Mouse (Mus musculus) gastrocnemius, postnatal 4 days (tissue): ENCODE results near the gene Tmprss9. TPM values are rescaled to one million over a fixed set of nuclear protein-coding genes. Genes with fewer than 3 reads are reported as not detected.

Experiments used
- DNase-seq, 2 experiments: peaks; one replicate each; pipeline ENCODE4 v3.0.0; 2021 to 2022; ENCODE audit warnings: low spot score in 2 of 2, mixed read lengths in 2 of 2
- total RNA-seq, 2 experiments: library from RNA; stranded (reverse); gene quantifications; 2 replicates each; pipeline ENCODE4 v1.2.3; 2021

Tmprss9 gene
- total RNA-seq, 2 experiments from 2014 or later = 0.10 TPM; not detected in 1

DNA sequence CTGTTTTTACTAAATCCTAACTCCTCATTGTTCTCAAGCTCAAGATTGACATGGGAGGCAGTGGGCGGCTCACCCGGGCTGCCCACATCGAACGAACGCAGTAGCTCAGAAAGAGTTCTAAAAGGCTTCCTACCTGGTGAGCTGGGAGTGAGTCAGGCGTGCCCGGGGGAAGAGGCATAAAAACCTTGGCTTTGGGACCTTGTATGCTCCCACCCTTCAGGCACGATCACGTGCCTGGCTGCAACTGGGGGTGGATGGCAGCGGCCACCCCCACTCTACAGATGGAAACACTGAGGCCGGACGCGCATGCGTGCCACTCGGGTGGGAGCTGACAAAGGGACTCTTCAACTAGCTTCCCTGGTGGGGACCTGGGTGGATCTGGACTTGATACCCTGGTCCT, 29.3 kb upstream of the Tmprss9 start:
- no peak for DNase-seq

DNA sequence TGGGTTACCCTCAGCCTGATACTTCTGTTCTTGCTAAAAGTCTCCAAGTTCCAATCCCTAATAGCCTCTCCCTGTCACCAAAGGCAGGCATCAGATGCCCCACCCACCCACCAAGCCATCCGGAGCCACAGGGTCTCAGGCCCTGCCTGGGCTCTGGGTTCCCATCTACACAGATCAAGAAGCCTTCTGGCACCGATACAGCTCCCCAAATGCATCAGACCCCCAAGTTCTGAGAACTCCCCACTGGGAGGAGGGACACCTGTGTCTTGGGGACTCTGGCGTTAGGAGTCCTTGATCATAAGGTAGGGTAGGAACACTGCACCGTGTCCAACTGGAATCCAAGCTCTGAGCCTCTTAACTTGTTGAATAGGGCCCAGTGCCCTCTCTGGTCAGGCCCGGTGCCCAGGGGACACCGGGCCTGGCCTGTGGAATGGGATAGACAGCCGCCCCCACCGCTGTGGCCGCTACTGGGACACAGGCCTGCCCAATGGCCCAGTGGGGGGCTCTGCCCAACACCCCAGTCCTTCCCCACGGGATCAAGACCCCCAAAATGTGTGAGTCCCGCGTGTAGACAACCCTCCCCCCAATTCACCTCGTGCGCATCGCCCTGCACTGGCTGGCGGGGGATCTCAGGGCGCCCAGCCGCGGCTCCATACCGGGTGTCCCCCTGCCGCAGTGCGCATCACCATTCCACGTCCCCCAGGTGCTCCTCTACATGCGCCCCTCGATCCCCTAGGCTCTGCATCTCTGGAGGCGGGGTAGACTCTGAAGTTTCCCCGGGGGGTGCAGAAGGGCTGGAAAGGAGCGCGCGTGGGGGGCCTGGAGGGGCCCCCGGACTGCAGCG, 28.3 kb upstream of the Tmprss9 start:
- DNase-seq = no peak

DNA sequence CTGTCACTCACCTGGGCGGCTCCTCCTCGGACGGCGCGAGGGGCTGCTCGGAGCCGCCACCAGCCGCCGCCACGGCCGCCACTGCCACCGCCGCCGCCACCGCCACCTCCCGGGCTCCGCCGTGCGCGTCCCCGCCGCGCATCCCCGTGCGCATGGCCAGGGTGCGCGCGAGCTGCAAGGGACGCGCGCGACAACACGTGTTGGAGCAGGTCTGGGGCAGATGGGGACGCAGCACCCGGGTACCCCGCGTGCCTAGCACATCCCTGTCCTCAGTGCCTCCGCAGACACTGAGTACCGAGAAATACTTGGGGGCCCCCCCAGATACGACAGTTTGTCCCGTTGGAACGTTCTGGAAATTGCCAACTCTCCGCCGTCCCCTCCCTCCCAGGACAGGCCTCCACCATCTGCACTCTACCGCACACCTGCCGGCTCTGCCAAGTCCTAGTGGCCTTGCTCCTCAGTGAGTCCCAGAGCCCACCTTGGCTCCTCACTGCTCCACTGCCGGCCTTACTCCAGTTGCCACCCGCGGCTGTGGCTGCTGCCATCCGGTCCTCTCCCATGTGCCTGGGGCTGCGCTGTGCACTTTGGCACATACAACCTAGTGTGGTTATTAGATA, 27.6 kb upstream of the Tmprss9 start, which contains the start of gene Lingo3:
Gene Lingo3, minus strand, starts transcription at position 109 of the 617 bp plus-strand sequence.
- DNase-seq = no peak

DNA sequence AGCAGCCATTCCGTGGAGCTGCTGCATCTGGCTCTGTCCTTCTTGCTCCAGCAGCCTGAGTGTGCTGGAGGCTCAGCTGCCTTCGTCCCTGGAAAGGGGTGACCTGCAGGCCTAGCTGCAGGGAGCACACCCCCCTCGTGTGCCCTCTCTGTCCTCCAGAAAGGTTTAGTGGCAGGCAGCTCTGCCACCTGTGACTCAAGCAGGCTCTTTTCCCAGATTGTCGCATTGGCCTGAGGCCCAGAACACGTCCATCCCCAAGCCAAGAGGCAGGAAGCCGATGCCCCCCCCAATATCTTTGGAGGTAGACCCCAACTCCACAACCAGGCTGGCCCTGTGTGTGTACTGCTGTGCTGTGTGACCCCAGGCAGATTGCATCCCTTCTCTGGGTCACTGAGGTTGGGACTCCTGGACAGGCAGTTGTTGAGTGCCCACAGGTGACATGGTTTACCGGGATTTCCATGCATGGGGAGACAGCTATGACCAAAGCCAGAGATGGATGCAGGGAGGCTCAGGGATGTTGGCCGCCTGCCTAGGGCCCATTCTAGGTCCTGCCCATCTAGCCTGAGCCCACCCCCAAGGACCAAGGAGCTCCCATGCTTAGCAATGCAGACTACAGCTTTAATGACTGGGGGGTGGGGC, 26.5 kb upstream of the Tmprss9 start:
- no peak for DNase-seq

DNA sequence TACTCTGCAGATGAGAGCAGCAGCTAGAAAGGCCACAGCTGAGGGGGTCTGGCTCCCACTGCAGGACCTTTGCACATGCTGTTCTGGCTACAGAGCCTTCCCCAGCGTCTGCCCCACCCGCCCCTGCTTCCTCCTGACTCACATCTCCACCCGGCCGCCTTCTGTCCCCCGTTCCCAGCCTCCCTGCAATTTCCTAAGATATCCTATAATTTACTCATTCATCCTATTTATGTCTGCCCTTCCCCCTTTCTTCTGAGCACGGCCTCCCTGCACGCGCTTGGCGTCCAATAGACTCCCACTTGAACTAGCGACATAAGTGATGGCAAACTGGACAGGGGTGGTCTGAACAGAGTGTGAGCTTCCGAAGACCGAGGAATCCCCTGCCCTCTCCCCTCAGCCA, 25.9 kb upstream of the Tmprss9 start:
- no peak for DNase-seq

DNA sequence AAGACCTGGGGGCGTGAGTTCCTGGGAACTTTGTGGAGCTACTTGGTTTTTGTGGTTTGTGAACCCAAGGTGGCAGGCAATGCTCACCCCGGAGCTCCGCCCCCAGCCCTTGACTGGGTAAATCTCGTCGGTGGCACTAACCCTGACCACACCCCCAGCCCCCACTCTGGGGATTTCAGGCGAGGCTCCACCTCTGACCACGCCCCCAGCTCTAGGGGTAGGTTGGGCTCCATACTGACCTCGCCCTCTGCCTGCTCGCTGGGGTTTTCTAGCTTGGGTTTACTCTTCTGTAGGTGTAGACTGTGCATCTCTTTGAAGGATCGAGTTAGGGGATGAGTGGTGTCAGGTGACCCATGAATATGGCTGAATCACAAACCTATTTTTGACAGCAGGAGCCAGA, 23.1 kb upstream of the Tmprss9 start:
- DNase-seq = peak in 1 of 2 experiments; percentile 40

DNA sequence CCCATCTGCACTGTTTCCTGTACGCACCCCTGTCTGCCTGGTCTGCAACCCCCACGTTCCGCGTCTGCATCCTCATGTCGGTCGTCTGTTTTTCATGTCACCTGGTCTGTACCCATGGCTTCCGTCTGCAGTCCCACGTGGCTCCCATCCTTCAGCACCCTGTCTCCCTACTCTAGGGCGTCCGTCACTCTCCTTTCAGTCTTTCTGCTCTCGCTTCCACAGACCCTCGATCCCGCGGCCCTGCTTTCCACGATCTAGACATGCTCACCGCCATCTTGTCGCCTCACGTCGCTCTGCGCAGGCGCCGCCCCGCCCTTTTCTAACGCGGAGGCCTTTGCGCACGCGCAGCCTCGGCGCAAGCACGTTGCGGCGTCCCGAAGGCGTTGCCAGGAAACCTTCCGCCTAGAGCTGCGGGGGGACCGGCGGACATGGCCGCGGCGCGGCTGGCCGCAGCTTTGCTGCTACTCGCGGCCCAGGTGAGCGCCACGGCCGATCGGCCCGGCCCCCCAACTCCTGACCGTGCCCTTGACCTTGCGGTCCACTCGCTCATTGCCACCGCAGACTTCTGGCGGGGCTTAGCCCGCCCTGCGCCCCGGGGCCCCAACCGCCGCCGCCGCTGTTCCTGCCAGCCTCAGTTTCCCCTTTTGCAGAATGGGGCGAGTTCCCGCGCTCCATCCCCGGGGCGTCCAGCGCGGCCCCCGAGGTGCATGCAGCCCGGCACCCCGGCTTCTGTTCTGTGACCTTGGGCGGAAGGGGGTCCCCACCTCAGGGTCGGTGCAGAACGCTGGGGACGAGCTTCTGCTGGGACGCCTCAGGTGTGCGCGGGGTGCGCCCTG, 16.5 kb upstream of the Tmprss9 start, which contains the start of the genes Lsm7 and Sppl2b:
Gene Lsm7, minus strand, starts transcription at position 297 of the 836 bp plus-strand sequence.
Gene Sppl2b, plus strand, starts transcription at position 363 of the 836 bp plus-strand sequence.
- peak; percentile 98 to 99 for DNase-seq

DNA sequence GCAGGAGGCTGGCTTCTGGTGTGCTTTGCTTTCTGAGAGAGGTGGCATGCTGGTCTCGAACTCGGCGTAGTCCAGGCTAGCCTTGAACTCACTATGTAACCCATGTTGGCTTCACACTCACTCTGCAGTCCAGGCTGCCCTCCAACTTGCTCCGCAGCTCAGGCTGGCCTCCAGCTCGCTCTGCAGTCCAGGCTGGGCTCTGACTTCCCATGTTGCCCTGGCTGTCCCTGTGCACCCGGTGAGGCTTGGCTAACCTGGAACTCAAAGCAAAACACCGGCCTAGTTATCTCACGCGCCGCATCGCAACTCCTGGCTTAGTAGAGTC, 15.9 kb upstream of the Tmprss9 start:
- no peak for DNase-seq

DNA sequence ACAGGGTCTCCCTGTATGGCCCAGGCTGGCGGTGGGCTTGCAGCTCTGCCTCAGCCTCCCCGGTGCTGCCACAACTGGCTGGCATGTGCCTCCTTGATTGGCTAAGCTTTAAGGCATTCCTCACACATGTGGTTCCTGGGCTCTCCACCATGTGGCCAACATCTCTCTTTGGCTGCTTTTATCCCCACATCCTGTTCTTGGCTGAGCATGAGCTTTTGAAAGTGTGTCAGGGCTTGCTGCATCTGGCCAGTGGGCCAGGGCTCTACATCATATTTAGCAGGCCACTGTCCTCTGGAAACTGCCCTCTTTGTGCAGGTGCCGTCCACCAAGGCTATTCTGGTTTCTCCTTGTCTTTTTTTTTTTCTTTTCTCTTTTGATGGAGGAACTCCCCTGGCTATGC, 15.4 kb upstream of the Tmprss9 start:
- no peak for DNase-seq

DNA sequence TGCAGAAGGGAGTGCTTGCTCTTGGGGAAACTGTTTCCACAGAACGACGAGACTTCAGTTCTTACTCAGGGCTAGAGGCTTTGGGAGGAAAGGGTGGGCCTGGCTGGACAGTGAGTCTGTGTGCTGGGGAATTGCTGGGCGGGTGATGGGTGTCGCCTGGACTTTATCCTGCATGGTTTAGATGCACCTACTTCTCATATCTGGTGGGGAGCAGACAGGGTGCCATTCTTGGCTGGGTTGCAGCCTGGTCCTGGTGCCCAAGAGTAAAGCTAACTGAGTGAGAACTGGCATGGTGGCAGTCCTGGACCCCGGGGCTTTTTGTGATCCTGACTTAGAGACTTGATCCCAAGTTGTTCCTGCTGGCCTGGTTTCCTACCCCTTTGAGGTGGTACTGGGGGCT, 14.7 kb upstream of the Tmprss9 start:
- no peak for DNase-seq

DNA sequence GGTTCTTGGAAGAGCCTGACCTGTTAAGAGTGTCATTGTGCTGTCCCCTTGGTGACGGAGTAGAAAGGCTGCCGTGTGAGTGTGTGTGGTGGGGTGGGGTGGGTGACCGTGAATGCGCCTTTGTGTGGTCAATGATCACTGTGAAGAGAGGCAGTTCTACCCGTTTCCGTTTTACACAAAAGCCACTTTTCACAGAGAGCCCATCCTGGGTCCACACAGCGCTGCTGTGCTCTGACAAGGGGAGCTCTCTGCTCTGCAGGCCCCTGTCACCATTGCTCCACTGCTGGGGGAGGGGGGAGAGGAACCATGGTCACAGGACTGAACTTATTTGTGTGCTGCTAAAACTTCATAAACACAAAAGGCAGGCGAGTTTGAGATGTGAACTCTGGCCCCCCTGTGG, 14.3 kb upstream of the Tmprss9 start:
- no peak for DNase-seq

DNA sequence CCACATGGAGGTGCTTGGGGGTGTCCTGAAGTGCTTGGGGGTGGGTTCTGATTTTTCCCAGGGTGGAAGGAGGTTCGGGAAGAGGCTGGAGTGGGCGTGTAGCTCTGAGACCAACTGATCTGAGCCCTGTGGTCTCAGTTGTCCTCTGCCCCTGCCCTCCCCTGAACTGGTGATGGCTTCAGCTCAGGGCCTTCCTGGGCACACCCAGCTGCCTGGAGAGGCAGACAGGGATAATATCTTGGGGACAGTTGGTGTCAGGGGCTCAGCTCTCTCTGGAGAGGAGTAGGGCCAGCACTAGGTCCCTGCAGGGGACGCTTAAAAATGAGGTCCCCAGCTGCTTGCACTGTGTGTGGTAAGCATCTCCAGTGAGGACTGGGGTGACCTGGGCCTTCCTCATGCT, 13.8 kb upstream of the Tmprss9 start:
- no peak for DNase-seq

DNA sequence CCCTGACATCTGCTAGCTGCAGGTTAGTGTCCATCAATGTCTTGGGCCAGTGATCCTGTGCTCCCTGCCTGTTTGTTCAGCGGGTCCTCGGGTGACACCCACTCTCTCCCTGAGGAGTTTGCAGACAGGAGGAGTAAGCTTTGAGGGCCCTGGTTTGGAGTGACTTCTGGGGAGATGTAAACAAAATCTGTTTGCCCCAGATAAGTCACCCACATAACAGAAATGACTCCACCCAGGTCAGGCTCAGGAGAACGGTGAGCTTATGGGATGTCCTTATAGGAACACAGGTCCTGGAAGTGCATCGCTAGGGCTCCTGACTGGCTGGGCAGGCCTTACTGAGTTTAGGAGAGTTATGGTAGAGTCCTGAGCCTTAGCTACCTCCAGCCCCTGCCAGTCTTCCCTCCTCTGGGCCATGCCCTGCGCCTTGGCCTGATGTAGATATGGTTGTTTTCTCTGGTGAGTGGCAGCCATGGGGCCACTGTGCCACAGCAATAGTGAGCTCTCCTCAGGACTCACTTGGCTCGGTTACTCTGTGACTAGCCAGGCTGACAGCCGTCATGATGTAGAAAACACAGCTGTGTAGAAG, 13.2 kb upstream of the Tmprss9 start:
- DNase-seq = no peak

DNA sequence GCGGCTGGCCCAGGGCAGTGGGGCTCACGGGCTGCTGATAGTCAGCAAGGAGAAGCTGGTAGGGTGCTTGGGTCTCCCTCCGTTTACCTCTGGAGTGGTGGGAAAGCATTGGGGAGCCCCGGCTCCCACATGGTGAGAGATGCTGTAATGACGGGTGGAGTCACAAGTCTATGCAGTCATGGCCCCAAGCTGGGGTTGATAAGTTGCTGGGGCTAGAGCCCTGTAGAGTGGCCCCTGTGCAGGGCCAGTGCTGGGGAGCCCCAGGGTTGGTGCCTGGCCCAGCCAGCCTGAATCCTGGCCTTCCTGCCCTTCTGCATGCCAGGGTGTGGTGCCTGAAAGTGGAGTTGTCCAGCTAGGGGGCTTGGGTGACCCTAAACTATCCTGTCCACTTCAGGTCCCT, 9.3 kb upstream of the Tmprss9 start:
- DNase-seq = no peak

DNA sequence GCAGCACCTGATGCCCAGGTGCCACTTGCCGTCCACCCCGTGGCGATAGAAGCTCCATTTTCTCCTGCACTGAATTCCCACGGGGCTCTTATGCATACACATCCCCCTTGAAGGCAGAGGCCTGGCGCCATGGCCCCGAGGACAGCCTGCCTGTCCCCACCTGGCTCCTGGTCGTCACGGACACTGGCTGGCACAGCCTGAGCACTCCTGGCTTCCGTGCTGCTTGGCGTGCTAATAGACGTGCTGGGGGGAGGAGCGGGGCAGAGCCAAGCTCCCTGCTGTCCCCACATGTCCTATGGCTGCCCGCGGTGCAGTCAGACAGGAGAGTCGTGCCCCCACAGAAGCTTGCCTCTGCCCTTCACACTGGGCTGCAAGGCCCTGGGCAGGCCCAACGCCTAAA, 7.2 kb upstream of the Tmprss9 start:
- DNase-seq = no peak

DNA sequence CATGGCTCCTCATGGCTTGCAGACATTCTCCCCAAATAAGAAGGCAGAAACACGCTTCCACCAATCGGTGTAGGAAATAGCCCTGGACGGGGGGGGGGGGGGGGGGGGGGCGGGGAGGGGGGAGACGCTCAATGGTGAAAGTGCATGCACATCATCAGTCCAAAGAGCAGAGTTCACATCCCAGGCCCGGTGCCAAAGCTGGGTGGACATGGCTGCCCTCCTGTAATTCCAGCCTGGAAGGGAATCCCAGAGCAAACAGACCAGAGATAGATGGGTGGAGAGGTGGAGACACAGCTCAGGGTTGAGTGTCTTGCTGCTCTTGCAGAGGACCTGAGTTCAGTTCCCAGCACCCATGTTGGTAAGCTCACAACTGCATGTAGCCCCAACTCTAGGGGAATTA, 655 bp upstream of the Tmprss9 start:
- DNase-seq = no peak

DNA sequence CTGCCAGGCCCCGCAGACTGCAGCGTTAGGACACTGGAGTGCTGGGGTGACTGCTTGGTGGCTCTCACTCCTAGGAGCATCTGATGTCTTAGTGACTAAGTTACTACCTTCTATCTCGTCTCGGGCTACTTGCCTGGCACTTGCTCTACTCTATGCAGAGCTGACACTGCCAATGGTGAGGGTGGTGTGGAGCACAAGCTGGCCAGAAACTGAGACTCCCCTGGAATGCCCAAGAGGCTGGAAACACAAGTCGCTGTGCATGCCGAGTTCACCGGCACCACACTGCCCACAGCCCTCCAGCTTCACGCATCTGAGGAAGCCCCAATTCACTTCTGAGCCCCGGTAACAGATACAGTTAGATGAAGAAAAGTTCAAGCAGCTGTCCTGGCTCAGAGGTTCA, 2.4 kb downstream of the Tmprss9 start:
- DNase-seq = no peak

DNA sequence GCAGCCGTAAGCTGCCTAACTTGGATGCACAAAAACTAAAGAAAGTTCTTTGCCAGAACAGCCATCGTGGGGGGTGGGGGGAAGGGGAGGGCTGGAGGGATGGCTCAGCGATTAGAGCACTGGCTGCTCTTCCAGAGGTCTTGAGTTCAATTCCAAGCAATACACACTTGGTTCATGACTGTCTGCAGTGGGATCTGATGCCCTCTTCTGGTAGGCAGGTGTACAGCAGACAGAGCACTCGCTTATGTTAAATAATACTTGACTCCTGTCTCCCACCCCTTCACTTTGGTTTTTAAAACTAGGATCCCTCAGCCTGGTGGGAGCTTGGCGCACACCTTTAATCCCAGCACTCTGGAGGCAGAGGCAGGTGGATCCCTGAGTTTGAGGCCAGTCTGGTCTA, 4.4 kb downstream of the Tmprss9 start:
- DNase-seq = no peak

DNA sequence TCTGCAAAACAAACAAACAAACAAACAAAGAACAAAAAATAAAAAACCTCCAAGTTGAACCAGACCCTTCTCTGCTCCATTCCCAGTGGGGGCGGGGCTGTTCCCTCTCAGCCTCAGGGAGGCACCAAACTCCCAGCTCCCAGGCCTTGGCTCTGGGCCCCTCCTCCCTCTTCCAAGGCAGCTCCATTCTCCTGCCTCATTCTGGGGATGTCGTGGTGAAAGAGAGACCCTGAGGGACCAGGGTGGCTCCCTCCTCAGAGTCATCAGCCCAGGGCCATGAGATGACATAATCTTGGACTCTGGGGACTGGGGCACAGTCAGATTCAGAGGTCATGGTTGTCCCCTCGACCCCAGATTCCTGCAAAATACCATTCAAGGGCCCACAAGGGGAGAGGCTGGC, 4.9 kb downstream of the Tmprss9 start:
- no peak for DNase-seq

DNA sequence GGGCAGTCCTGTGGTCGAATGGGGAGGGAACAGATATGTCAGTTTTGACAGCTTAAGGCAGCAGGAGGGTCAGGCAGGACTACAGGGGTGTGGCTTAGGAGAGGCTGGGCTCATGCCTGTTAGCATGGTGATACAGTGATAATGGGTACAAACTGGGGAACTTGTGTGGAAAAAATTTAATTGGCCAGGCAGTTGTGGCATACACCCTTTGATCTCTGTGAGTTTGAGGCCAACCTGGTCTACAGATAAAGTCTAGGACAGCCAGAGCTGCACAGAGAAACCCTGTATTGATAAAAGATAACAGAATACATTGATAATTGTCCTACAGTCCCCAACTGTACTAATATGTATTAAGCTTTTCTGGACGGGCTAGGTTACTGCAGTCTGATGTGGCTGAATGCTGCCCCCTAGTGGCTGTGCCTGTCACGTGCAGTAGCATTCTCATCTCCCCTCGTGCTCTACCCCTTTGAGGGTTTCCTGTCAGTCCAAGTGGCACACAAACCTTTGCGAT, 8.5 kb downstream of the Tmprss9 start:
- peak in 1 of 2 experiments; percentile 63 for DNase-seq

DNA sequence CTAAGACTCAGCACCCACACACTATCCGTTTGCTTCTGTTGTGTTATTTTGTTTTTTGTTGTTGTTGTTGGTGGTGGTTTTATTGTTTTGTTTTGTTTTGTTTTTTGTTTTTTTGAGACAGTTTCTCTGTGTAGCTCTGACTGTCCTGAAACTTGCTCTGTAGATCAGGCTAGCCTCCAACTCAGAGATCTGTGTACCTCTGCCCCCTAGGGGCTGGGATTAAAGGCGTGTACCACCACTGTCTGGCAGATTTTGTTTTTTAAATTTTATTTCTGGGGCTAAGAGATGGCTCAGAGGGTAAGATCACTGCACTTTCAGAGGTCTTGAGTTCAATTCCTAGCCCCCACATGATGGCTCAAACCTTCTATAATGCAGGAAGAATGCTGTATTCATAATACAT, 9.3 kb downstream of the Tmprss9 start:
- no peak for DNase-seq
